ENCODE assay signal across 25 mouse cellular contexts in the genomic region with DNA sequence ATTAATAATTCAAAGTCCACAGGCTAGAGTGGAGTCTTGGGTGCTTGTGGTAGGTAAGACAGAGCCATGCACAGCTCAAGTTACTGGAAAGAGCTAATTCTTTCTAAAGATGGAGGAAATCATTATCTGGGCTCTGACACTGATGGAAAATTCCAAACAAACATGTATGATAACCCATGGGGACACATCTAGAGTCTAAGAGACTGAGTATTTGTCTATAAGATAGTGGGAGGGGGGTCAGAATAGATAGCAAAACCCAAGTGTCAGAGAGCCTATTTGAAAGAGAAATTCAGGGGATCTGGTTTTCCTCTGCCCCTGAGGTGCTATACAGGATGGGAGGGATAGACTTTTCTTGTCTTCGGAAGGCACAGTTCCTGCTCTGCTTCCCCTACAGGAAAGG. TPM values are rescaled to one million over a fixed set of nuclear protein-coding genes. Genes with fewer than 3 reads are reported as not detected.
"Had no signal": no experiment of that assay in that cellular context is flagged by ENCODE, and none has a peak within 500 bp of the region (broad histone marks: within the 10 kb centered on the region; RNA-seq: fewer than 3 reads in every experiment).

No protein-coding gene starts in this region.

- H3K9me3 ChIP-seq: midbrain, embryonic 10.5 days; midbrain, embryonic 12.5 days; neural tube, embryonic 13.5 days; neural tube, embryonic 15.5 days had no signal

- H3K4me1 ChIP-seq: midbrain, embryonic 12.5 days; neural tube, embryonic 13.5 days; neural tube, embryonic 15.5 days had no signal

- H3K4me3 ChIP-seq: midbrain, embryonic 10.5 days; midbrain, embryonic 12.5 days; myocyte; neural tube, embryonic 13.5 days; neural tube, embryonic 15.5 days had no signal

- DNase-seq: lung, adult 18-20 months; lung, embryonic 14.5 days; lung, postnatal 10 days; lung, postnatal 4 days; midbrain, embryonic 14.5 days; retina, postnatal 1 day; right cerebral cortex, adult 18-20 months; right cerebral cortex, postnatal 25 days; right cerebral cortex, postnatal 4 days; spleen, adult 18-20 months; thymus, adult 18-20 months; thymus, postnatal 14 days; thymus, postnatal 36 days had no signal

- ATAC-seq: midbrain, embryonic 16.5 days had no signal

- H3K27me3 ChIP-seq: midbrain, embryonic 12.5 days; neural tube, embryonic 13.5 days; neural tube, embryonic 15.5 days had no signal

- H3K4me2 ChIP-seq: lung, embryonic 14.5 days; midbrain, embryonic 12.5 days; neural tube, embryonic 13.5 days; neural tube, embryonic 15.5 days had no signal

- H3K36me3 ChIP-seq: midbrain, embryonic 10.5 days; midbrain, embryonic 12.5 days; neural tube, embryonic 13.5 days; neural tube, embryonic 15.5 days had no signal

- H3K27ac ChIP-seq: midbrain, embryonic 10.5 days; midbrain, embryonic 12.5 days; neural tube, embryonic 13.5 days; neural tube, embryonic 15.5 days had no signal

- H3K9ac ChIP-seq: lung, embryonic 14.5 days; midbrain, embryonic 12.5 days; neural tube, embryonic 13.5 days; neural tube, embryonic 15.5 days had no signal

RNA-seq across cellular contexts. Expression of gene Olfr419, which starts 5.8 kb away (rescaled TPM):
- polyA plus RNA-seq: lung, embryonic 14.5 days; lung, embryonic 16.5 days; midbrain, embryonic 10.5 days; midbrain, embryonic 12.5 days; midbrain, embryonic 14.5 days; midbrain, embryonic 16.5 days; myocyte; neural tube, embryonic 11.5 days; neural tube, embryonic 13.5 days; neural tube, embryonic 15.5 days; small intestine, adult 2 months; stomach, embryonic 14.5 days; stomach, embryonic 16.5 days; thymus, postnatal 0 days had no signal
